Mouse (Mus musculus): ENCODE measurements around the gene Mov10. TPM values are rescaled to one million over a fixed set of nuclear protein-coding genes. Genes with fewer than 3 reads are reported as not detected.

Mov10 gene
- polyA plus RNA-seq, 1 experiment from 2014 or later, result 9.1 TPM

- Histone ChIP-seq H3K9ac (ENCODE audit: low read depth, low read length) (no peak overlapping the region), H3K9me3 (ENCODE audit: control insufficient read depth, low read length) (no peaks in the 10 kb centered on the region), H3K4me2 (ENCODE audit: low read length) (no peak overlapping the region), H3K4me3 (ENCODE audit: low read length) (no peak overlapping the region), H3K27ac (ENCODE audit: low read depth, low read length) (no peak overlapping the region), H3K27me3 (replicated peaks; ENCODE audit: control insufficient read depth, insufficient read depth, low read length) (no peaks in the 10 kb centered on the region), H3K36me3 (ENCODE audit: control insufficient read depth, insufficient read depth, low read length) (peaks cover 3% of the 10 kb centered on the region; the same call in 1 of the 2 replicates), H3K4me1 (ENCODE audit: control insufficient read depth, insufficient read depth, low read depth, low read length) (peaks cover 8% of the 10 kb centered on the region)
- WGBS, result 69% methylated on average over 15 of the region's 15 CpGs
- no peak for ATAC-seq
Measured at GRCm38 (mm10) chr3:104795661-104796340, 22.6 kb downstream of the Mov10 start.

- H3K4me3 ChIP-seq (ENCODE audit: low read length), result no peak overlapping the region
- 72% methylated on average over 12 of the region's 12 CpGs for WGBS
- no peak for ATAC-seq
- no peaks in the 10 kb centered on the region for H3K9me3 ChIP-seq (ENCODE audit: control insufficient read depth, low read length)
- H3K36me3 ChIP-seq (ENCODE audit: control insufficient read depth, insufficient read depth, low read length), result no peaks in the 10 kb centered on the region; the same call in 1 of the 2 replicates
- H3K4me2 ChIP-seq (ENCODE audit: low read length), result no peak overlapping the region
- peaks cover 15% of the 10 kb centered on the region for H3K4me1 ChIP-seq (ENCODE audit: control insufficient read depth, insufficient read depth, low read depth, low read length)
- H3K27me3 ChIP-seq (replicated peaks; ENCODE audit: control insufficient read depth, insufficient read depth, low read length), result 0 out of 2 replicates have a peak, but pooled peaks cover under 1% of the 10 kb centered on the region
- H3K27ac ChIP-seq (ENCODE audit: low read depth, low read length), result peak overlapping the region; percentile 29; the same call in 1 of the 2 replicates
- H3K9ac ChIP-seq (ENCODE audit: low read depth, low read length), result no peak overlapping the region
Measured at GRCm38 (mm10) chr3:104794953-104795470, 23.4 kb downstream of the Mov10 start.

DNA sequence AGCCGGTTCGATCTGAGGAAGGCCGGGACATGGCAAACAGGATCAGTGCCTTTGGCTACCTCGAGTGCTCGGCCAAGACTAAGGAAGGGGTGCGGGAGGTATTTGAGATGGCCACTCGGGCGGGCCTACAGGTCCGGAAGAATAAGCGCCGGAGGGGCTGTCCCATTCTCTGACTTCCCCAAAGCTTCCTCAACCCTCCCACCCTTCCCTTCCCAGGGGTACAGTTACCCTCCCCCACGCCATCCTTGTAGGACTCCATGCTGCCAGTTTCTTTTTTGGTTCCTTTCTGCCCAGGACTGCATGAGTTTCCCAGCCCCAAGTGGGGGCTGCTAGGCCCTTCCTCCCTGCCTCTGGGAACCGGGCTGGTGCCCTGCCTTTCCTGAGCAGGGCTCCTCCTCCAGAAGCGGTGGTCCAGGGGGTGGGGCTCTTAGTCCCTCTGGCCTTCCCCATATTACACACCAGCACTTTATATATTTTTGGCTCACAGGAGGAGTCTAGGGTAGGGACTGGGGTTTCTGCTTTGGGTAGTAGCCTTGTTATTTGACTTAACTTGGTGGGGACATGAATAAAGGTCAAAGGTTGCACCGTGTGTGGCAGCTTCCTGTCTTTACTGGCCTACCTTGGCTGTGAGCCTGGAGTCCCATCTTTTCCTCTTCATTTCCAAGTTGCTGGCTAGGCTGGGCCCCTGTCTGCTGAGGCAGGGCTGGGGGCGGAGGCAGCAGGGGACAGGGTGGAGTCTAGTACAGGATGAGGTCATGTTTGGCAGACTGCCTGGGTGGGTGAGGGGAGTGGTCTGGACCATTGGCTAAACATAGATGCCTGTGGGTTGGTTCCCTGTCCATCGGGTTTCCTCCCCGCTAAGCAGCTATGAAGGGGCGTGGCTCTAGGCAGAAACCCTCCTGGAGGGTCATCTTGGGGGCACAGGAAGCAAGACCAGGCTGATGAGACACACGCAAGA, 24.2 kb downstream of the Mov10 start:
- Histone ChIP-seq H3K27me3 (replicated peaks; ENCODE audit: control insufficient read depth, insufficient read depth, low read length) (0 out of 2 replicates have a peak, but pooled peaks cover 3% of the 10 kb centered on the region), H3K4me2 (ENCODE audit: low read length) (no peak overlapping the region), H3K4me3 (ENCODE audit: low read length) (no peak overlapping the region), H3K9ac (ENCODE audit: low read depth, low read length) (no peak overlapping the region), H3K9me3 (ENCODE audit: control insufficient read depth, low read length) (no peaks in the 10 kb centered on the region), H3K4me1 (ENCODE audit: control insufficient read depth, insufficient read depth, low read depth, low read length) (peaks cover 17% of the 10 kb centered on the region), H3K27ac (ENCODE audit: low read depth, low read length) (peak overlapping the region; percentile 41), H3K36me3 (ENCODE audit: control insufficient read depth, insufficient read depth, low read length) (no peaks in the 10 kb centered on the region; the same call in 1 of the 2 replicates)
- peak; percentile 74 for ATAC-seq
- WGBS, result 52% methylated on average over 20 of the region's 20 CpGs

DNA sequence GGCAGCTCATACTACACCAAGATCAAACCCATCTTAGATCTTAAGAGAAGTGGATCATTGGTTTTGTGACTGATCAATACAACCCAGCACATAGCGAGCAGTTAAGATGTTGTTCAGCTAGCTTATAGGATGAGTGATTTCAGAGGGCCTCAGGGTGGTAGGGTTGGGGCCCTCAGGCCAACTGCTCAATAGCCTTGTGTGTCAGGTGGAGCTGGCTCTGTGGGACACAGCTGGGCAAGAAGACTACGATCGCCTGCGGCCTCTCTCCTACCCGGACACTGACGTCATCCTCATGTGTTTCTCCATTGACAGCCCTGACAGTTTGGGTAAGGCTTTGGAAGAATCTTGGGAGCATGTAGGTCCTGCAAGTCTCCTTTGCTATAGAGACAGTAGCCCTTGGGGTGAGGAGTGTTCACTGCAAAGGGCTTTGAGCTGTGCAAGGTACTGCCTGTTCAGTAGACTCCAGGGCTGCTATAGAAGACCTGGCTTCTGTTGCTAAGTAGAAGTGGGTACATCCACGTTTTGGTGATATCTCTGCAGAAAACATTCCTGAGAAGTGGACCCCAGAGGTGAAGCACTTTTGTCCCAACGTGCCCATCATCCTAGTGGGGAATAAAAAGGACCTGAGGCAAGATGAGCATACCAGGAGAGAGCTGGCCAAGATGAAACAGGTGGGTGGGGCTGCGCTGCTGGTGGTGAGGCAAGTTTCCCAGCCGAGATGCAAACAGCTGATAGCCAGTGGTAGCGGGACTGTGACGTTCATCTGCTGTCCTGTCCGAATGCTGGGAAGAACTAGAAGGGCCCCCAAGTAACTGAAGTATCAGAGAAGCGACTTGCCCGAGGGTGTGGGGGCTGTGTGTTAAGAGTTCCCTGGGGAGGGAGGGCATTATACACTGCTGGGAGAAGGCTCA, 25.7 kb downstream of the Mov10 start:
- H3K27ac ChIP-seq (ENCODE audit: low read depth, low read length), result no peak overlapping the region
- 0 out of 2 replicates have a peak, but pooled peaks cover 3% of the 10 kb centered on the region for H3K27me3 ChIP-seq (replicated peaks; ENCODE audit: control insufficient read depth, insufficient read depth, low read length)
- no peak overlapping the region for H3K4me2 ChIP-seq (ENCODE audit: low read length)
- H3K4me3 ChIP-seq (ENCODE audit: low read length), result no peak overlapping the region
- ATAC-seq, result no peak
- H3K36me3 ChIP-seq (ENCODE audit: control insufficient read depth, insufficient read depth, low read length), result no peaks in the 10 kb centered on the region; the same call in 1 of the 2 replicates
- H3K4me1 ChIP-seq (ENCODE audit: control insufficient read depth, insufficient read depth, low read depth, low read length), result peaks cover 23% of the 10 kb centered on the region
- WGBS, result 71% methylated on average over 15 of the region's 15 CpGs
- no peak overlapping the region for H3K9ac ChIP-seq (ENCODE audit: low read depth, low read length)
- H3K9me3 ChIP-seq (ENCODE audit: control insufficient read depth, low read length), result no peaks in the 10 kb centered on the region

GRCm38 (mm10) chr3:104791671-104792070, 26.7 kb downstream of the Mov10 start:
- 94% methylated on average over 8 of the region's 8 CpGs for WGBS
- peaks cover 23% of the 10 kb centered on the region for H3K4me1 ChIP-seq (ENCODE audit: control insufficient read depth, insufficient read depth, low read depth, low read length)
- H3K9me3 ChIP-seq (ENCODE audit: control insufficient read depth, low read length), result no peaks in the 10 kb centered on the region
- H3K27ac ChIP-seq (ENCODE audit: low read depth, low read length), result no peak overlapping the region
- H3K4me3 ChIP-seq (ENCODE audit: low read length), result no peak overlapping the region
- H3K36me3 ChIP-seq (ENCODE audit: control insufficient read depth, insufficient read depth, low read length), result no peaks in the 10 kb centered on the region; the same call in 1 of the 2 replicates
- H3K9ac ChIP-seq (ENCODE audit: low read depth, low read length), result no peak overlapping the region
- no peak for ATAC-seq
- H3K27me3 ChIP-seq (replicated peaks; ENCODE audit: control insufficient read depth, insufficient read depth, low read length), result 0 out of 2 replicates have a peak, but pooled peaks cover 3% of the 10 kb centered on the region
- no peak overlapping the region for H3K4me2 ChIP-seq (ENCODE audit: low read length)

DNA sequence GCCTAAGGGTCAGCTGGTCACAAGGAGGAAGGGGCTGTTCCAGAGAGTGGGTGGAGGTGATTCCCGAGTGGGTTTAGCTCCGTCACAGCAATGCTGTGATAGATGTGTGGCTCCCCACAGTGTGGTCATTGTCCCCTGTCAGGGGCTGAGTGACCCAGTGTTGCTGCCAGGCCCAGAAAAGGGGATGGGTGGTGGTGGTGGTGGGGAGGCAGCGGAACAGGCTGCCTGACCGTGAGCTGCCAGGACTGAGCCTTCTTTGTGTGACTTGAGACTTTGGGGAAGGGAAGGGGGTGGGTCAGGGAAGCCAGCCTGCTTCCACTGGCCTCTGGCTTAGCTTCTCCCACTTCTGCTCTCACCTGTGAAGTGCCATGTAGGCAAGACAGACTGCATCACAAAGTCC, 27.3 kb downstream of the Mov10 start:
- Histone ChIP-seq H3K4me1 (ENCODE audit: control insufficient read depth, insufficient read depth, low read depth, low read length) (peaks cover 23% of the 10 kb centered on the region), H3K9ac (ENCODE audit: low read depth, low read length) (no peak overlapping the region), H3K4me3 (ENCODE audit: low read length) (peak overlapping the region; percentile 58), H3K9me3 (ENCODE audit: control insufficient read depth, low read length) (no peaks in the 10 kb centered on the region), H3K27ac (ENCODE audit: low read depth, low read length) (peak overlapping the region; percentile 49; the same call in 1 of the 2 replicates), H3K36me3 (ENCODE audit: control insufficient read depth, insufficient read depth, low read length) (no peaks in the 10 kb centered on the region), H3K27me3 (replicated peaks; ENCODE audit: control insufficient read depth, insufficient read depth, low read length) (0 out of 2 replicates have a peak, but pooled peaks cover 3% of the 10 kb centered on the region), H3K4me2 (ENCODE audit: low read length) (peak overlapping the region; percentile 90)
- 32% methylated on average over 3 of the region's 4 CpGs for WGBS
- peak; percentile 15; the same call in 1 of the 2 replicates for ATAC-seq

DNA sequence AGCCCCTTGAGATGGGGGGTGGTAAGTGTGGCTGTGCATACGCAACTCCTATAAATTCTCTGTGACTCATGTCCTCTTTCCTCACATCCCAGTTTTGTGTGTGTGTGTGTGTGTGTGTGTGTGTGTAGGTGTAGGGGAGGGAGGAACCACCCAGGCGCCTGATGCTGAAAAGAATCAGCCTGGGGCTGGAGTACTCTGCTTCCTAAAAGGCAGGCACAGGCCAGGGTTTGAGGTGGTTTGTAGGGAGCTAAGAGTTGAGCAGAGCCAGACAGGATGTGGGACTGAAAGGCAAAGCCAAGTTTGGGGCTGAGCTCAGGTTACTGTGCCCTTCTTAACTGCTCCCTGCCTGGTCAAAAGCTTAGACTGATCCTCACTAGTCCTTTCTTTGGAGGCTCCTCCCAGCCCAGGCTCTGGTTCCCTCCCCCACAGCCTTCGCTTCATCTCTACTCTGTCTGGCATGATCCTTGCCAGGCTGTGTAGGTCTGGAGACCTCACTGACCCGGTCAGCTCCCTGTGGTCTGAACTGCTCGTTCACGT, 27.9 kb downstream of the Mov10 start:
- Histone ChIP-seq H3K9me3 (ENCODE audit: control insufficient read depth, low read length) (no peaks in the 10 kb centered on the region), H3K27ac (ENCODE audit: low read depth, low read length) (peak overlapping the region; percentile 54), H3K27me3 (replicated peaks; ENCODE audit: control insufficient read depth, insufficient read depth, low read length) (0 out of 2 replicates have a peak, but pooled peaks cover 3% of the 10 kb centered on the region), H3K36me3 (ENCODE audit: control insufficient read depth, insufficient read depth, low read length) (no peaks in the 10 kb centered on the region), H3K4me1 (ENCODE audit: control insufficient read depth, insufficient read depth, low read depth, low read length) (peaks cover 23% of the 10 kb centered on the region), H3K9ac (ENCODE audit: low read depth, low read length) (peak overlapping the region; percentile 68), H3K4me2 (ENCODE audit: low read length) (peak overlapping the region; percentile 90), H3K4me3 (ENCODE audit: low read length) (peak overlapping the region; percentile 58)
- 30% methylated on average over 6 of the region's 6 CpGs for WGBS
- ATAC-seq, result peak; percentile 14; the same call in 1 of the 2 replicates

GRCm38 (mm10) chr3:104789822-104790221, 28.5 kb downstream of the Mov10 start:
- Histone ChIP-seq H3K27me3 (replicated peaks; ENCODE audit: control insufficient read depth, insufficient read depth, low read length) (0 out of 2 replicates have a peak, but pooled peaks cover 3% of the 10 kb centered on the region), H3K27ac (ENCODE audit: low read depth, low read length) (peak overlapping the region; percentile 54), H3K36me3 (ENCODE audit: control insufficient read depth, insufficient read depth, low read length) (no peaks in the 10 kb centered on the region), H3K4me1 (ENCODE audit: control insufficient read depth, insufficient read depth, low read depth, low read length) (peaks cover 23% of the 10 kb centered on the region), H3K9me3 (ENCODE audit: control insufficient read depth, low read length) (no peaks in the 10 kb centered on the region), H3K9ac (ENCODE audit: low read depth, low read length) (peak overlapping the region; percentile 68), H3K4me2 (ENCODE audit: low read length) (peak overlapping the region; percentile 90), H3K4me3 (ENCODE audit: low read length) (peak overlapping the region; percentile 58)
- 35% methylated on average over 13 of the region's 13 CpGs for WGBS
- ATAC-seq, result no peak

Measured in hindbrain, embryonic 16.5 days (tissue).